Mouse (Mus musculus) intestine, postnatal 0 days (tissue): ENCODE measurements at regions not wholly inside any gene's neighbourhood (a gene's known extent, or its start where the extent isn't known, plus 50 kb on each side); places are given as distances from the start of the nearest gene placed in this dataset.

ENCODE experiments used
- ATAC-seq: fragments of 200-750 bp; cut with Nextera tagmentation; 2 replicates; pipeline ENCODE4 v1.8.0; 2017; ENCODE audit warnings: mild to moderate bottlenecking, moderate TSS enrichment, moderate library complexity
- H3K27ac ChIP-seq: fragments of 300-500 bp; sonication (generic); 2 replicates; pipeline ENCODE4 v1.5.1; 2014; ENCODE audit warnings: mild to moderate bottlenecking, low read depth, low read length, moderate library complexity
- H3K27me3 ChIP-seq: fragments of 300-500 bp; sonication (generic); replicated peaks from 2 replicates; pipeline ENCODE4 v1.6.1; 2014; ENCODE audit warnings: low read length, mixed read lengths; ENCODE audit not compliant: control insufficient read depth, insufficient read depth
- H3K36me3 ChIP-seq: fragments of 300-500 bp; sonication (generic); 2 replicates; pipeline ENCODE4 v1.6.1; 2014; ENCODE audit warnings: mild to moderate bottlenecking, moderate library complexity; ENCODE audit not compliant: control insufficient read depth, insufficient read depth
- H3K4me1 ChIP-seq: fragments of 300-500 bp; sonication (generic); replicated peaks from 2 replicates; pipeline ENCODE4 v1.6.1; 2014; ENCODE audit warnings: antibody characterized with exemption, low read length, mixed read lengths; ENCODE audit not compliant: control insufficient read depth, insufficient read depth
- H3K4me2 ChIP-seq: fragments of 300-500 bp; sonication (generic); replicated peaks from 2 replicates; pipeline ENCODE4 v1.6.1; 2014; ENCODE audit warnings: low read depth, mild to moderate bottlenecking, moderate library complexity
- H3K4me3 ChIP-seq: fragments of 300-500 bp; sonication (generic); 2 replicates; pipeline ENCODE4 v1.5.1; 2014; ENCODE audit warnings: low read depth, low read length
- H3K9ac ChIP-seq: fragments of 300-500 bp; sonication (generic); 2 replicates; pipeline ENCODE4 v1.6.1; 2014; ENCODE audit warnings: mild to moderate bottlenecking, low read depth, low read length
- H3K9me3 ChIP-seq: fragments of 300-500 bp; sonication (generic); 2 replicates; pipeline ENCODE4 v1.6.1; 2016; ENCODE audit warnings: mixed run types; ENCODE audit not compliant: control insufficient read depth
- CTCF ChIP-seq: sonication (generic); IDR thresholded peaks from 2 replicates; pipeline ENCODE4 v1.5.1; 2016; ENCODE audit warnings: low read depth, mild to moderate bottlenecking, control low read depth, antibody characterized with exemption, moderate library complexity
- WGBS: fragments of 180-500 bp; shearing (Covaris S2); extraction: QIAGEN DNeasy Blood & Tissue Kit; methylation state at CpG from one replicate; pipeline ENCODE4 v1.1.7; 2014; 5-methylcytosine and 5-hydroxymethylcytosine counted together

GRCm38 (mm10) chr14:114062582-114062981 lies 748.2 kb downstream of the Tpm3-rs7 start:
- no peak for ATAC-seq
- Histone ChIP-seq H3K4me1 (no peaks in the 10 kb centered on the region), H3K27ac (no peak overlapping the region), H3K4me3 (no peak overlapping the region), H3K27me3 (no peaks in the 10 kb centered on the region), H3K4me2 (no peak overlapping the region), H3K36me3 (no peaks in the 10 kb centered on the region), H3K9ac (no peak overlapping the region), H3K9me3 (no peaks in the 10 kb centered on the region)
- no peak for TF ChIP-seq CTCF
- 39% methylated on average over 4 of the region's 4 CpGs for WGBS

GRCm38 (mm10) chr14:114073236-114073635 lies 758.8 kb downstream of the Tpm3-rs7 start:
- Histone ChIP-seq H3K36me3 (no peaks in the 10 kb centered on the region), H3K27me3 (no peaks in the 10 kb centered on the region), H3K4me2 (no peak overlapping the region), H3K9me3 (no peaks in the 10 kb centered on the region), H3K4me3 (no peak overlapping the region), H3K4me1 (no peaks in the 10 kb centered on the region), H3K27ac (no peak overlapping the region), H3K9ac (no peak overlapping the region)
- ATAC-seq = no peak
- 30% methylated on average over 2 of the region's 2 CpGs for WGBS
- TF ChIP-seq CTCF = no peak

GRCm38 (mm10) chr14:114074011-114074410 lies 759.6 kb downstream of the Tpm3-rs7 start:
- H3K27ac ChIP-seq = no peak overlapping the region
- no peak overlapping the region for H3K4me2 ChIP-seq
- H3K27me3 ChIP-seq = no peaks in the 10 kb centered on the region
- H3K36me3 ChIP-seq = no peaks in the 10 kb centered on the region
- ATAC-seq = no peak
- H3K9me3 ChIP-seq = no peaks in the 10 kb centered on the region
- 70% methylated on average over 4 of the region's 4 CpGs for WGBS
- TF ChIP-seq CTCF = no peak
- no peaks in the 10 kb centered on the region for H3K4me1 ChIP-seq
- no peak overlapping the region for H3K4me3 ChIP-seq
- H3K9ac ChIP-seq = no peak overlapping the region

GRCm38 (mm10) chr14:114106786-114107185 lies 792.4 kb downstream of the Tpm3-rs7 start:
- Histone ChIP-seq H3K4me2 (no peak overlapping the region), H3K4me1 (no peaks in the 10 kb centered on the region), H3K36me3 (no peaks in the 10 kb centered on the region), H3K27ac (no peak overlapping the region), H3K27me3 (no peaks in the 10 kb centered on the region), H3K4me3 (no peak overlapping the region), H3K9ac (no peak overlapping the region), H3K9me3 (0 out of 2 replicates have a peak, but pooled peaks cover 3% of the 10 kb centered on the region)
- TF ChIP-seq CTCF = no peak
- ATAC-seq = no peak
- WGBS = 71% methylated on average over 8 of the region's 8 CpGs

- H3K9me3 ChIP-seq = no peaks in the 10 kb centered on the region
- H3K4me3 ChIP-seq = no peak overlapping the region
- no peaks in the 10 kb centered on the region for H3K4me1 ChIP-seq
- TF ChIP-seq CTCF = no peak
- H3K27ac ChIP-seq = no peak overlapping the region
- no peaks in the 10 kb centered on the region for H3K27me3 ChIP-seq
- no peak for ATAC-seq
- WGBS = 95% methylated on average over 2 of the region's 2 CpGs
- H3K9ac ChIP-seq = no peak overlapping the region
- H3K36me3 ChIP-seq = no peaks in the 10 kb centered on the region
- H3K4me2 ChIP-seq = no peak overlapping the region
Observed at GRCm38 (mm10) chr14:114128491-114128890, 814.1 kb downstream of the Tpm3-rs7 start.

GRCm38 (mm10) chr14:114166005-114166404 lies 851.6 kb downstream of the Tpm3-rs7 start:
- H3K4me1 ChIP-seq = no peaks in the 10 kb centered on the region
- no peak overlapping the region for H3K4me2 ChIP-seq
- no peak overlapping the region for H3K27ac ChIP-seq
- H3K4me3 ChIP-seq = no peak overlapping the region
- 72% methylated on average over 4 of the region's 4 CpGs for whole genome bisulfite sequencing
- no peak for TF ChIP-seq CTCF
- H3K9me3 ChIP-seq = no peaks in the 10 kb centered on the region
- ATAC-seq = no peak
- no peaks in the 10 kb centered on the region for H3K36me3 ChIP-seq
- no peak overlapping the region for H3K9ac ChIP-seq
- no peaks in the 10 kb centered on the region for H3K27me3 ChIP-seq

- Histone ChIP-seq H3K4me3 (no peak overlapping the region), H3K9ac (no peak overlapping the region), H3K9me3 (no peaks in the 10 kb centered on the region), H3K4me1 (no peaks in the 10 kb centered on the region), H3K36me3 (no peaks in the 10 kb centered on the region), H3K27me3 (no peaks in the 10 kb centered on the region), H3K4me2 (no peak overlapping the region), H3K27ac (no peak overlapping the region)
- no peak for TF ChIP-seq CTCF
- WGBS = 59% methylated on average over 5 of the region's 5 CpGs
- ATAC-seq = no peak
Observed at GRCm38 (mm10) chr14:114215609-114216008, 876.4 kb upstream of the Gpc5 start.
